Mouse (Mus musculus) heart, embryonic 15.5 days (tissue): ENCODE data around the gene Lrrk1. TPM values are rescaled to one million over a fixed set of nuclear protein-coding genes. Genes with fewer than 3 reads are reported as not detected.

Experiments
- ATAC-seq: fragments of 200-750 bp; cut with Nextera tagmentation; replicated peaks from 2 replicates; pipeline ENCODE4 v1.8.0; 2017; ENCODE audit warnings: low read depth, moderate TSS enrichment; ENCODE audit not compliant: insufficient number of reproducible peaks, insufficient read depth, low FRiP score
- H3K27ac ChIP-seq: fragments of 300-500 bp; sonication (generic); 2 replicates; pipeline ENCODE4 v1.5.1; 2015; ENCODE audit warnings: mild to moderate bottlenecking, inconsistent platforms
- H3K27me3 ChIP-seq: fragments of 300-500 bp; sonication (generic); 2 replicates; pipeline ENCODE4 v1.6.1; 2015; ENCODE audit warnings: inconsistent platforms
- H3K36me3 ChIP-seq: fragments of 300-500 bp; sonication (generic); 2 replicates; pipeline ENCODE4 v1.6.1; 2015; ENCODE audit warnings: mild to moderate bottlenecking, inconsistent platforms
- H3K4me1 ChIP-seq: fragments of 300-500 bp; sonication (generic); replicated peaks from 2 replicates; pipeline ENCODE4 v1.6.1; 2015; ENCODE audit warnings: inconsistent platforms
- H3K4me2 ChIP-seq: fragments of 300-500 bp; sonication (generic); 2 replicates; pipeline ENCODE4 v1.6.1; 2015; ENCODE audit warnings: inconsistent platforms, mild to moderate bottlenecking, moderate library complexity
- H3K4me3 ChIP-seq: fragments of 300-500 bp; sonication (generic); 2 replicates; pipeline ENCODE4 v1.5.1; 2015; ENCODE audit warnings: mild to moderate bottlenecking, inconsistent platforms
- H3K9ac ChIP-seq: fragments of 300-500 bp; sonication (generic); 2 replicates; pipeline ENCODE4 v1.6.1; 2015; ENCODE audit warnings: mild to moderate bottlenecking, inconsistent platforms
- H3K9me3 ChIP-seq: fragments of 300-500 bp; sonication (generic); replicated peaks from 2 replicates; pipeline ENCODE4 v1.6.1; 2016; ENCODE audit warnings: inconsistent platforms
- WGBS: fragments of 180-500 bp; shearing (Covaris S2); methylation state at CpG from one replicate; pipeline ENCODE4 v1.1.7; 2015; ENCODE audit warnings: mixed read lengths; 5-methylcytosine and 5-hydroxymethylcytosine counted together
- polyA plus RNA-seq: library from polyadenylated mRNA; unstranded; fragments of >200 nt; fragmentation: Nextera tagmentation; extraction: Ambion mirVana; gene quantifications from 2 replicates; pipeline ENCODE4 v1.2.1, GENCODE M21; 2015

Lrrk1 gene
- 7.8 and 10.9 TPM in 2 replicates for polyA plus RNA-seq

- Histone ChIP-seq H3K9ac (peak within 1 kb of the TSS; percentile 92), H3K4me2 (peak within 1 kb of the TSS; percentile 96), H3K9me3 (no peaks in the 10 kb centered on the region), H3K27ac (peak within 1 kb of the TSS; percentile 73), H3K4me1 (peaks cover 11% of the 10 kb centered on the region), H3K36me3 (no peaks in the 10 kb centered on the region), H3K27me3 (no peaks in the 10 kb centered on the region), H3K4me3 (peak within 1 kb of the TSS; percentile 80)
- ATAC-seq = peak; percentile 76
- under 1% methylated on average over 70 of the region's 70 CpGs for WGBS
Measured at GRCm38 (mm10) chr7:66387813-66388521, at the start of gene Lrrk1. Lrrk1 (minus strand) TSS chr7:66388350.

GRCm38 (mm10) chr7:66434453-66434935 lies 46.3 kb upstream of the Lrrk1 start:
- H3K4me3 ChIP-seq = no peak overlapping the region
- 37% methylated on average over 10 of the region's 10 CpGs for WGBS
- no peak overlapping the region for H3K4me2 ChIP-seq
- no peaks in the 10 kb centered on the region for H3K9me3 ChIP-seq
- H3K27me3 ChIP-seq = 0 out of 2 replicates have a peak, but pooled peaks cover 4% of the 10 kb centered on the region
- H3K36me3 ChIP-seq = no peaks in the 10 kb centered on the region
- no peak overlapping the region for H3K27ac ChIP-seq
- no peak overlapping the region for H3K9ac ChIP-seq
- H3K4me1 ChIP-seq = peaks cover 8% of the 10 kb centered on the region
- no peak for ATAC-seq

DNA sequence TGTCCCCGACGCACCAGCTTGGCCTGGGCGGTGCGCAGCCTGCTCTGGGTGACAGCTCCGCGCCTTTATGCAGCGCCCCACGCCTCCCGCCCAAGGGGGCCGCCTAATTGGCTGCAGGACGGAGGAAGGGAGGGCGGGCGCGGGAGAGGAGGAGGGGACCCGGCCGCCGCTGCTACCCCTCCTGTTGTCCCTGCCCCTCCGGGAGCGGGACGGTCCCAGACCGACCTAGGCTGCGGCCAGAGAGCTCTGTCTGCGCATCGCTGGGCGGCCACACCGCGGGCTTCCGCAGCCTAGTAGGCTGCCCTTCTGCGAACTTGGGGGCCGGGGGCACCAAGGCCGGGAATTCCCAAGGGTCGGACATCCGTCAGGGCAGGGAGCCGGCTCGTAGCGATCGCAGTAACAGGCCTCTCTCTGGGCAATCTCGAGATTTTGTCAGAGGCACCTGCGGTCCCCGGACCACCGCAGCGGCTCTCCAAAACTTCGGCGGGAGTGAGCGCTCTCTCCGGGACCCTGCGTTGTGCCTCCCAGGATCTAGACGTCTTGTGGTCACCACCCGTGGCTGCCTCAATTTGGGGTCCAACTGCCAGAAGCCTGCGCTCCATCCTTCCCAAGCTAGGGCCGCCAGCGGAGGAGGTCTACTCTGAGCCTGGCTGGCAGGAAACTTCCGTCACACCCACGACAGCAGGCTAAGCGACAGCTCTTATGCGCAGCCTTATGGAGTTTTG lies 39.4 kb upstream of the Lrrk1 start, which contains the start of gene Aldh1a3:
Gene Aldh1a3 (minus strand): TSS at position 81 of the 725 bp plus-strand sequence.
- under 1% methylated on average over 55 of the region's 56 CpGs for WGBS

DNA sequence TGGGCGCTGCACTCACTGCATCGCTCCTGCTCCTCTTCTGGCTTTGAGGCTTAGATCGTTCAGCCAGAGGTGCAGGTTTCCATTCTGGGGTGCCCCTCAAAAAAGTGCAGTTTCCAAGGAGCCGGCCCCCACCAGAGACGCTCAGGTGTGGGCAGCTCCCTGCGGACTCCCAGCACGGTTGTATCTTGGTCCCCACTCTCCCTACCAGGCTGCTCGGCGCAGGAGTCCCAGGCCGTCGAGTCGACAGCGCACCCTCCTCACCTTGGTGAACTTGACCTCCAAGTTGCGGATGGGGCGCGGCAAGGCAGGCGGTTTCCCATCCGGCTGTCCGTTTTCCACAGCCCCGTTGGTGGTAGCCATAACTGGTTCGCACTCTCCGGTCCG lies 38.9 kb upstream of the Lrrk1 start:
- Histone ChIP-seq H3K4me3 (peak overlapping the region; percentile 57), H3K4me1 (peaks cover 14% of the 10 kb centered on the region), H3K27me3 (peaks cover 53% of the 10 kb centered on the region), H3K9ac (0 out of 2 replicates have a peak overlapping the region, but pooled peaks have one; percentile 47), H3K36me3 (no peaks in the 10 kb centered on the region), H3K9me3 (no peaks in the 10 kb centered on the region), H3K4me2 (peak overlapping the region; percentile 93), H3K27ac (no peak overlapping the region)
- ATAC-seq = peak; percentile 28; the same call in 1 of the 2 replicates
- 1% methylated on average over 23 of the region's 23 CpGs for WGBS

More for the DNA sequence above, 39.4 kb upstream of the Lrrk1 start, which contains the start of gene Aldh1a3:
- Histone ChIP-seq H3K9me3 (no peaks in the 10 kb centered on the region), H3K27ac (no peak within 1 kb of the TSS), H3K27me3 (peaks cover 53% of the 10 kb centered on the region), H3K36me3 (no peaks in the 10 kb centered on the region), H3K9ac (peak within 1 kb of the TSS; percentile 47), H3K4me3 (peak within 1 kb of the TSS; percentile 57), H3K4me1 (peaks cover 14% of the 10 kb centered on the region), H3K4me2 (peak within 1 kb of the TSS; percentile 93)
- peak; percentile 78 for ATAC-seq

DNA sequence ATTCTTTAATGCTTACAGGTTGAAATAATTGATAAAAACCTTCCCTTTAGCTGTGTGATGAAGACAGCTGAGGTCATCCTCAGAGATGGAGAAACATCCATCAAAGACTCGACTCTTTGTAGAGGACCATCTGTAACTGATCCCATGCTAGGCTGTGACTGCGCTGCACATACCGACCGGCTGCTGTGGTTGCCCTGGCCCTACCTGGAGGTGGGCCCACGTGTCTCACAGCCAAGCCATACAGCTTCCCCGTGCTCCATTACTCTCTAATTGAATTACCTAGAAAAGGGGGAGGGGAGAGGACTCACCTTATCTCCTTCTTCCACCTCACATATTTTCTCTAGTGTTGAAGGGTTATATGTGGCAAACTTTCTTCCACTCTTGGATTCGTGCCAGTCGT lies 33.8 kb upstream of the Lrrk1 start:
- Histone ChIP-seq H3K4me3 (no peak overlapping the region), H3K27me3 (peaks cover 32% of the 10 kb centered on the region), H3K27ac (no peak overlapping the region), H3K4me2 (no peak overlapping the region), H3K9ac (no peak overlapping the region), H3K9me3 (no peaks in the 10 kb centered on the region), H3K36me3 (no peaks in the 10 kb centered on the region), H3K4me1 (peaks cover 2% of the 10 kb centered on the region)
- no peak for ATAC-seq
- WGBS = 68% methylated on average over 8 of the region's 8 CpGs

GRCm38 (mm10) chr7:66418981-66419380 lies 30.8 kb upstream of the Lrrk1 start:
- 49% methylated on average over 12 of the region's 12 CpGs for WGBS
- Histone ChIP-seq H3K36me3 (no peaks in the 10 kb centered on the region), H3K27me3 (peaks cover 8% of the 10 kb centered on the region; the same call in 1 of the 2 replicates), H3K9ac (no peak overlapping the region), H3K27ac (no peak overlapping the region), H3K4me3 (no peak overlapping the region), H3K4me1 (no peaks in the 10 kb centered on the region), H3K9me3 (no peaks in the 10 kb centered on the region), H3K4me2 (no peak overlapping the region)
- no peak for ATAC-seq

DNA sequence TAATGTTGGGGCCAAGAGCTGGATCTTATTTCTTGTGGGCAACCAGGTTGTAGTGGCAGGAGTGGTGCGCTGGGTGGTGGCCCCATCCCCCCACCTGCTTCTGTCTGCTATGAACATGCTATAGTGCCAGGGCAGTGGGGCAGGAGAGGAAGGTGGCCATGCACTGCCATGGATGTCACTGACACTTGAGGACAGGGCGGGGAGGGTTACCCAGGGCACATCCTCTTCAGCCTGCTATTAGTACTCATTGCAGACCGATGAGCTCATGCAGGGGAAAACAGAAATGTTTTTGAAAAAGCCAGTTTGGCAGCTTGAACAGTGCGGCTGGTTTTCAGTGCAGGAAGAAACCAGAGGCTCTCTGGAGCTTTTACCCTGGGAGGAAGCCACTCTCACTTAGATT lies 28.7 kb upstream of the Lrrk1 start:
- no peak for ATAC-seq
- H3K4me3 ChIP-seq = no peak overlapping the region
- H3K4me1 ChIP-seq = peaks cover 7% of the 10 kb centered on the region
- no peak overlapping the region for H3K4me2 ChIP-seq
- H3K36me3 ChIP-seq = no peaks in the 10 kb centered on the region
- H3K27ac ChIP-seq = no peak overlapping the region
- H3K27me3 ChIP-seq = 0 out of 2 replicates have a peak, but pooled peaks cover 9% of the 10 kb centered on the region
- H3K9ac ChIP-seq = no peak overlapping the region
- H3K9me3 ChIP-seq = no peaks in the 10 kb centered on the region
- 60% methylated on average over 4 of the region's 4 CpGs for WGBS

DNA sequence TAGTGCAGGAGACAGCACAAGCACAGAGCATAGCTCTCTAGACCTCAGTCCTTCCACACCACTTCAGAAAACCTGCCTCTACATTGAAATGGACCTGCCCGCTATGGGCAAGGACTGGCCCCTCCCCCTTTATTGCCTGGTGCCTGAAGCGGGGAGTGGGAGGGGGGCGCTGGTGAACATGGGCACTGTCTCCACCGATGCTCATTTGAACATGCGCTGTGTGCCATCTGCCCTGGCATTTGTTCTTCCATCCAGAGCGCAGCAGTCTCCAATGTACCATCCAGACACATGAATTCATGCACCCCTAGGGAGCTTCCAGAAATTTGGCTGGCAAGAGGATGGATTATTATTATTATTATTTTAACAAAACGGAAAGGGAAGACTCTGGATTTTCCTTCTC lies 24.9 kb upstream of the Lrrk1 start:
- no peak overlapping the region for H3K4me3 ChIP-seq
- H3K36me3 ChIP-seq = no peaks in the 10 kb centered on the region
- ATAC-seq = no peak
- H3K9ac ChIP-seq = no peak overlapping the region
- 83% methylated on average over 7 of the region's 7 CpGs for WGBS
- H3K4me1 ChIP-seq = peaks cover 7% of the 10 kb centered on the region
- H3K9me3 ChIP-seq = no peaks in the 10 kb centered on the region
- no peak overlapping the region for H3K4me2 ChIP-seq
- 0 out of 2 replicates have a peak, but pooled peaks cover 6% of the 10 kb centered on the region for H3K27me3 ChIP-seq
- H3K27ac ChIP-seq = no peak overlapping the region

DNA sequence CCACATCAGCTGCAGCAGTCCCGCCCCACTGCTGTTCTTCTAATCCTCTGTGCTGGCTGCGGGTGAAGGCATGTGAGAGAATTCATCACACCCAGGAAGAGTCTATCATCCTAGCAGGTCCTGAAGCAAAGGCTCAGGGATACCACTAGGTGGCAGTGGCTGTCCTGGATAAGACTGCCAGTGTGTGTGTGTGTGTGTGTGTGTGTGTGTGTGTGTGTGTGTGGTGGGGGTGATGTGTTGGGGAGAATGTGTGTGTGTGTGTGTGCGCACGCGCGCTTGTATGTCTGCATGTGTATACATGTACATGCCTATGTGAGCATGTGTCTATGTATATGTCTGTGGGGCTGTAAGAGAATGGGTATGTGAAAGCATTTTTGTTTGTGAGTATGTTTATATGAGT lies 21.3 kb upstream of the Lrrk1 start:
- Histone ChIP-seq H3K4me3 (no peak overlapping the region), H3K4me2 (no peak overlapping the region), H3K36me3 (no peaks in the 10 kb centered on the region), H3K9ac (no peak overlapping the region), H3K27ac (no peak overlapping the region), H3K4me1 (peaks cover 29% of the 10 kb centered on the region), H3K9me3 (no peaks in the 10 kb centered on the region), H3K27me3 (0 out of 2 replicates have a peak, but pooled peaks cover 6% of the 10 kb centered on the region)
- 68% methylated on average over 6 of the region's 6 CpGs for WGBS
- ATAC-seq = no peak

DNA sequence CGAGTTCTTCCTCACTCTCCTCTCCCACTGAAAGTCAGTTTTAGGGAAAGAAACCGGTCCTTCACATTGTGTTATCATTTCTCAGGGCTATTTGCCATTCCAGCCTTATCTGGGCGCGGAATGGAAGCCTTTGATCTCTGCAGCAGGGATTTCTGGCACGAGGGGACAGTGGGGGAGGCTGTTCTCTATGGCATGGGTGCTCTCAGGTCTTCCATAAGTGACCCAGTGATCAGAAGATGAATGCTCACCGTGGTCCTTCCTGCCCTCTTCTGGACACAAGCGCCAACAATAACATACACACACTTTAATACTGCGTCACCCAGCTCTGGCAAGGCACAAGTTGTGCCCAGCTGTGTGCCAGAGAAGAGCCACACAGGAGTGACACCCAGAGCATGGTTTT lies 18.8 kb upstream of the Lrrk1 start:
- Histone ChIP-seq H3K4me3 (no peak overlapping the region), H3K27ac (no peak overlapping the region), H3K36me3 (no peaks in the 10 kb centered on the region), H3K27me3 (0 out of 2 replicates have a peak, but pooled peaks cover 3% of the 10 kb centered on the region), H3K9ac (no peak overlapping the region), H3K4me2 (no peak overlapping the region), H3K4me1 (peaks cover 26% of the 10 kb centered on the region), H3K9me3 (no peaks in the 10 kb centered on the region)
- no peak for ATAC-seq
- WGBS = 47% methylated on average over 8 of the region's 8 CpGs

DNA sequence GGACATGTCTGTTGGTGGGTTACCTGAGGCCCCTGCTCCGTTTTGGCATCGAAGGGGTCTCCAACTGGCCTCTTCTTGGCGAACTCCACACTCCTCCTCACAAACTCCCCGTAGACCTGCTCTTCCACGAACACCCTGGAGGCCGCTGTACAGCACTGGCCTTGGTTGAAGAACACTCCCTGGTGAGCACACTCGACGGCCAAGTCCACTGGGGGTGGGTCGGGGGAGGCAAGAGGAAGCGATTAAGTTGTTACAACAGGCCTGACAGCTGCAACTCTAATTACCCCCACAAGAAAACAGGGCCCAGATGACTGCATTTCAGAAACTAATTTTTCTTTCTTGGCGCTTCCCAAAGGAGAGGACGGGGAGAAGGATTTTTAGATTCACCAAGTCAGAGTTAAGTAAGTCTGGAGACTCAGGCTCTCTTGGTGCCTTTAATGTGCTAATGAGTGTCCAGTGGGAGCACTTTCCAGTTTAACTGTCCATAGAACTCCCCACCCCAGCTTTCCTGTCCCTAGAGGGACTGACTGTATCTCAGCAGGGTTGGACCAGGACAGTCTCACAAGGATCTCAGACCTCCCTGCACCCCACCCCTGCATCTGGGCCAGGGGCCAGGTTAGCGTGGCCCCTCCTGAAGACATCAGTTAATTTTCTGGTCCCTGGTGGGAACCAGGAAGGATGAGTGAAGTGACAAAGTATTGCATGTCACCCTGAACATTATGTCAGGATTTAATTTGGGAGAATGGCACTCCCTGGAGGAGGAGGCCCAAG lies 18.0 kb upstream of the Lrrk1 start:
- WGBS = 55% methylated on average over 13 of the region's 13 CpGs

More for the DNA sequence above, 18.0 kb upstream of the Lrrk1 start:
- no peaks in the 10 kb centered on the region for H3K27me3 ChIP-seq
- H3K4me3 ChIP-seq = no peak overlapping the region
- no peak for ATAC-seq
- peaks cover 26% of the 10 kb centered on the region for H3K4me1 ChIP-seq
- H3K4me2 ChIP-seq = no peak overlapping the region
- no peaks in the 10 kb centered on the region for H3K36me3 ChIP-seq
- no peak overlapping the region for H3K27ac ChIP-seq
- H3K9me3 ChIP-seq = no peaks in the 10 kb centered on the region
- H3K9ac ChIP-seq = no peak overlapping the region
